In genomic region chr13:86468752-86469151, GRCm38 (mm10) we compare ENCODE assay signal across 35 mouse cellular contexts.
"Had no signal": no experiment of that assay in that cellular context is flagged by ENCODE, and none has a peak within 500 bp of the region (broad histone marks: within the 10 kb centered on the region; RNA-seq: fewer than 3 reads in every experiment).

No protein-coding gene starts in this region.

- DNase-seq: heart, adult 2 months; heart, postnatal 10 days; heart, postnatal 14 days; heart, postnatal 36 days; heart, postnatal 4 days; kidney, adult 11 months; kidney, adult 18-20 months; kidney, adult 2 months; kidney, adult 8-10 months; kidney, adult 9 months; kidney, postnatal 10 days; kidney, postnatal 14 days; kidney, postnatal 25 days; kidney, postnatal 36 days; kidney, postnatal 4 days; layer of hippocampus, adult 9-11 months; layer of hippocampus, postnatal 36 days had no signal

- H3K9ac ChIP-seq: heart, embryonic 12.5 days; heart, embryonic 13.5 days; heart, embryonic 15.5 days; hindbrain, embryonic 12.5 days; hindbrain, embryonic 13.5 days; hindbrain, embryonic 14.5 days; hindbrain, embryonic 15.5 days; intestine, embryonic 15.5 days; kidney, embryonic 15.5 days had no signal

- H3K4me1 ChIP-seq: heart, embryonic 10.5 days; heart, embryonic 12.5 days; heart, embryonic 13.5 days; heart, embryonic 15.5 days; hindbrain, embryonic 12.5 days; hindbrain, embryonic 13.5 days; hindbrain, embryonic 15.5 days; intestine, embryonic 15.5 days; kidney, embryonic 15.5 days had no signal

- H3K4me3 ChIP-seq: heart, adult 2 months; heart, embryonic 10.5 days; heart, embryonic 12.5 days; heart, embryonic 13.5 days; heart, embryonic 15.5 days; hindbrain, embryonic 12.5 days; hindbrain, embryonic 13.5 days; hindbrain, embryonic 15.5 days; intestine, embryonic 15.5 days; kidney, embryonic 15.5 days; layer of hippocampus, adult 2 months had no signal

- H3K27me3 ChIP-seq: heart, embryonic 12.5 days; heart, embryonic 13.5 days; heart, embryonic 15.5 days; hindbrain, embryonic 12.5 days; hindbrain, embryonic 13.5 days; hindbrain, embryonic 15.5 days; intestine, embryonic 15.5 days; kidney, embryonic 15.5 days had no signal

- ATAC-seq: hindbrain, embryonic 16.5 days; hindbrain, postnatal 0 days; inflammation-experienced regulatory T-cells, adult 6 months; intestine, embryonic 15.5 days; intestine, embryonic 16.5 days; intestine, postnatal 0 days had no signal

- H3K4me2 ChIP-seq: heart, embryonic 11.5 days; heart, embryonic 12.5 days; heart, embryonic 13.5 days; heart, embryonic 15.5 days; hindbrain, embryonic 12.5 days; hindbrain, embryonic 13.5 days; hindbrain, embryonic 14.5 days; hindbrain, embryonic 15.5 days; intestine, embryonic 15.5 days; kidney, embryonic 15.5 days had no signal

- H3K27ac ChIP-seq: heart, adult 2 months; heart, embryonic 10.5 days; heart, embryonic 13.5 days; heart, embryonic 15.5 days; hindbrain, embryonic 12.5 days; hindbrain, embryonic 13.5 days; hindbrain, embryonic 14.5 days; hindbrain, embryonic 15.5 days; hindbrain, postnatal 0 days; intestine, embryonic 15.5 days; kidney, embryonic 15.5 days; kidney, postnatal 0 days; layer of hippocampus, adult 2 months had no signal

- H3K36me3 ChIP-seq: heart, embryonic 10.5 days; heart, embryonic 12.5 days; heart, embryonic 13.5 days; heart, embryonic 15.5 days; hindbrain, embryonic 12.5 days; hindbrain, embryonic 13.5 days; hindbrain, embryonic 15.5 days; intestine, embryonic 15.5 days; kidney, embryonic 15.5 days had no signal

- H3K9me3 ChIP-seq: heart, embryonic 10.5 days; heart, embryonic 12.5 days; heart, embryonic 13.5 days; heart, embryonic 15.5 days; hindbrain, embryonic 12.5 days; hindbrain, embryonic 13.5 days; hindbrain, embryonic 15.5 days; intestine, embryonic 15.5 days; kidney, embryonic 15.5 days had no signal
